Mouse (Mus musculus): ENCODE data around the gene Cdipt.

The Cdipt gene

GRCm38 (mm10) chr7:126975893-126975949 lies at the start of gene Cdipt:
Cdipt (plus strand) TSS chr7:126975914.
- no peak for DNase-seq (ENCODE audit: low spot score in 2 of 2)

GRCm38 (mm10) chr7:126926299-126926698 lies 49.4 kb upstream of the Cdipt start:
- DNase-seq (ENCODE audit: low spot score in 2 of 2): no peak

GRCm38 (mm10) chr7:126928384-126929037 lies 47.2 kb upstream of the Cdipt start, which contains the start of gene Kctd13:
Kctd13 (plus strand) TSS chr7:126928879.
- DNase-seq (ENCODE audit: low spot score in 2 of 2): peak; percentile 91 to 93

DNA sequence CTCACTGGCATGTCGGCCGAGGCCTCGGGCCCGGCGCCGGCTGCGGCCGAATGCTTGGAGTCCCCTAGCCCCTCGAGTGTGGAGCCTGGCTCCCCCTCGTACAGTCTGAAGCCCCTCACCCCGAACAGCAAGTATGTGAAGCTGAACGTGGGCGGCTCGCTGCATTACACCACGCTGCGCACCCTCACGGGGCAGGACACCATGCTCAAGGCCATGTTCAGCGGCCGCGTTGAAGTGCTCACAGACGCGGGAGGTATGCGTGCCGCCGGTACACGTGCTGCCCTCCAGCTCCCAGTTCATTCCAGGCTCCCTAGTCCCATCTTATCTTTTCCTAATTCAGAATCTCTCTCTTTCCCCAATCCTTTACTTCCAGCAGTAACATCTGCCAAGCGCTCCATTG lies 46.7 kb upstream of the Cdipt start:
- peak in 1 of 2 experiments; percentile 25 for DNase-seq (ENCODE audit: low spot score in 2 of 2)

- no peak for DNase-seq (ENCODE audit: low spot score in 2 of 2)
Measured at GRCm38 (mm10) chr7:126932652-126933051, 43.1 kb upstream of the Cdipt start.

DNA sequence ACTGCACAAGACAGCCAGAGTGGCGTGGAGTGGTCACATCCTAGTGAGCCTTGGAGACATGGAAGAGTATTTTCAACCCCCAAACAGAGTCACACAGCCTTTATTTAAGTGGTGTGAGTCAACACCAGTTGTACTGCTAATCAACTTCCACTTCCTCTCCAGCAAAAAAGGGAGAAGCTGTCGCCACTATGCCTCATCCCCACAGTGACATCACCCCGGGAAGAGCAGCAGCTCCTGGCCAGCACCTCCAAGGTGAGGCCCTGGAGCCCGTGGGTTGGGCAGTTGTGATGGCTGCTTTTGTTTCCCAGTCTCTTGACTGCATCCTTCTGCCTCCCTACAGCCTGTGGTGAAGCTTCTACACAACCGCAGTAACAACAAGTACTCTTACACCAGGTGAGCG lies 34.5 kb upstream of the Cdipt start:
- DNase-seq (ENCODE audit: low spot score in 2 of 2): no peak

- no peak for DNase-seq (ENCODE audit: low spot score in 2 of 2)
Measured at GRCm38 (mm10) chr7:126941801-126942200, 33.9 kb upstream of the Cdipt start.

- peak in 1 of 2 experiments; percentile 46 for DNase-seq (ENCODE audit: low spot score in 2 of 2)
Measured at GRCm38 (mm10) chr7:126946530-126946929, 29.2 kb upstream of the Cdipt start.

- no peak for DNase-seq (ENCODE audit: low spot score in 2 of 2)
Measured at GRCm38 (mm10) chr7:126948626-126949025, 27.1 kb upstream of the Cdipt start.

- no peak for DNase-seq (ENCODE audit: low spot score in 2 of 2)
Measured at GRCm38 (mm10) chr7:126949403-126949792, 26.3 kb upstream of the Cdipt start, which contains the start of gene Asphd1. Asphd1 (minus strand) TSS chr7:126949582.

- DNase-seq (ENCODE audit: low spot score in 2 of 2): peak; percentile 81 to 90
Measured at GRCm38 (mm10) chr7:126949793-126950646, 25.7 kb upstream of the Cdipt start, which contains the start of gene Sez6l2. Sez6l2 (plus strand) TSS chr7:126950563.

- no peak for DNase-seq (ENCODE audit: low spot score in 2 of 2)
Measured at GRCm38 (mm10) chr7:126950647-126951615, 24.8 kb upstream of the Cdipt start.

- no peak for DNase-seq (ENCODE audit: low spot score in 2 of 2)
Measured at GRCm38 (mm10) chr7:126951741-126952140, 24.0 kb upstream of the Cdipt start.

DNA sequence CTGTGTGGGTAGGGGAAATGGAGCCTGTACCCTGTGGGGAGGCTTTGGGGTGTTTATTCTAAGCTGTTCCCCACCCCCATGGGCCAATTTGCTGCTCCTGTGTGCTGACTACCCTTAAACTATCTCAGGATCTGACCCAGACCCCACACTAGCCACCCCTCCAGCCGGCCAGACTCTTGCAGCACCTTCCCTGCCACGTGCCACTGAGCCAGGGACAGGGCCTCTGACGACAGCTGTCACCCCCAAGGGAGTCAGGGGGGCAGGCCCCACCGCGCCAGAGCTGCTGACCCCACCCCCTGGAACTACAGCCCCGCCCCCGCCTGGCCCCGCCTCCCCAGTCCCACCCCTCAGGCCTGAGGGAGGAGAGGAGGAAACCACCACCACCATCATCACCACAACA lies 23.1 kb upstream of the Cdipt start:
- DNase-seq (ENCODE audit: low spot score in 2 of 2): no peak

GRCm38 (mm10) chr7:126955125-126955524 lies 20.6 kb upstream of the Cdipt start:
- no peak for DNase-seq (ENCODE audit: low spot score in 2 of 2)

GRCm38 (mm10) chr7:126959780-126960179 lies 15.9 kb upstream of the Cdipt start:
- no peak for DNase-seq (ENCODE audit: low spot score in 2 of 2)

- no peak for DNase-seq (ENCODE audit: low spot score in 2 of 2)
Measured at GRCm38 (mm10) chr7:126961095-126961494, 14.6 kb upstream of the Cdipt start.

DNA sequence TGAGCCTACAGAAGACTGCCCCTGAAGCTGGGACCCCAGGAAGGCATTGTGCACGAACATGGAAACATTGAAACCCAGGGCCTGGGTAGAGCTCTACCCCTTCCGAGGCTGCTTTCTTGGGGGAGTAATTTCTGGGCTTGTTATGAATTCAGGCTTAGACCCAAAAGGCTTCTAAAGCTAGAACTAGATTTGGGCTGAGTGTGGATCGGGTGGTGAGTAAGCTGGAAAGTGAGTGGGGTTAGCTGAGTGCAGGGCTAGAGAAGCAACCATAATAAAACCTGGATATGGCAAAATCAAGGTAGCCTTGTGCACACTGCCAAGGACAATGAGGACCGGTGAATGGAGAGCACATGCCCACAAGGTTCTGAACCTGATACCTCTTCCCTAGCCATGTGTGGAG lies 13.7 kb upstream of the Cdipt start:
- DNase-seq (ENCODE audit: low spot score in 2 of 2): no peak

GRCm38 (mm10) chr7:126963548-126964286 lies 12.0 kb upstream of the Cdipt start:
- no peak for DNase-seq (ENCODE audit: low spot score in 2 of 2)

DNA sequence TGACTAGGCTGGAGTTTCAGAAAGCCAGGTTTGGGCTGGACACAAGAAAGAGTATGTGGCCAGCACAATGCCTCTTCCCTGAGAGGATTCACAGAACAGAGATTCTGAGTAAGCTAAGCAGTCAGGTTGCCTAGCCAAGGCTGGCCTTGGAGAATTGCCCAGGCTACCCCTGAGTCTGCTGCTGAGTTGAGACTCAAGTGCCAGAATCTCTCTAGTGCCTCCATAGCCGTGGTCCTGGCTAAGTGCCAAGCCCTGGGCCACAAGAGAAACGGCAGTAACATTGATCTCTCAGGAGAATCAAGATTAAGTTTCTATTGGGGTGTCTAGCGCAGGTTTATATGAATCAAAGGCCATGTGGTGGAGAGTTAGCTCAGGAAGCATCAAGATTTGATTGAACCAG lies 10.1 kb upstream of the Cdipt start:
- DNase-seq (ENCODE audit: low spot score in 2 of 2): no peak

GRCm38 (mm10) chr7:126967361-126967760 lies 8.4 kb upstream of the Cdipt start:
- no peak for DNase-seq (ENCODE audit: low spot score in 2 of 2)

DNA sequence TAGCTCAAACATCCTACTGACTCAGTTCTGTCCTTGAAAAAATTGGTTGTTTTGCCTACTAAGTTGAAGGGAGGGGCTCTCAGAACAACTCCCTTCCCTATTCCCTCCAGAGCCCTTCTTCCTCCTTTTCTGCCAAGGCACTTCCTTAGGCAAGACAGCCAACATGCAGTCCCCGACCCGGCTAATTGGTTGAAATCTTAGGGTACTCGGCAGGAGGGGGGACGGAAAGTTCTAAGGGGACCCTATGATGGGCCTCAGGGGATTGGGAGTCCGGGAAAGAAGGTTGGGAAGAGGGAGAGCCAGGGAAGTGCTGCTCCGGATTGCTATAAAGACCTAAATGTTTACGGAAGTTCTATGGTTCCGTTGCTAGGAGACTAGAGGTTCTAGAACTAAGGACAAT lies 221 bp upstream of the Cdipt start:
- no peak for DNase-seq (ENCODE audit: low spot score in 2 of 2)

Data from spleen, postnatal 14 days (tissue).